Mouse (Mus musculus) megakaryocyte-erythroid progenitor cell, adult 5-6 weeks (primary cell): Measurements from ENCODE around the gene Ldhd. TPM values are rescaled to one million over a fixed set of nuclear protein-coding genes. Genes with fewer than 3 reads are reported as not detected.

ENCODE experiments used
- total RNA-seq, 2 experiments: library from RNA; stranded (forward) in 1 of 2; stranded (reverse) in 1 of 2; fragments of 200-1000, 215-1000 nt in 1 of 2; fragments of >200 nt in 1 of 2; fragmentation: Nextera tagmentation in 1 of 2; gene quantifications; 2 replicates each; pipeline ENCODE4 v1.2.3; 2014 to 2017

The Ldhd gene
- total RNA-seq, 2 experiments from 2014 or later, result 0.09 to 1.1 TPM

Other genes with a start within 250 kb of the Ldhd start
- not detected in 2 replicates for gene Fa2h, start 236.6 kb downstream of the Ldhd start, total RNA-seq (2014; fragmentation: Nextera tagmentation)
- gene Fa2h, start 236.6 kb downstream of the Ldhd start, total RNA-seq (2017), result not detected in 2 replicates
- gene Wdr59, start 108.3 kb downstream of the Ldhd start, total RNA-seq (2014; fragmentation: Nextera tagmentation), result 14.4 and 16.0 TPM in 2 replicates
- 11.9 and 14.1 TPM in 2 replicates for gene Wdr59, start 108.3 kb downstream of the Ldhd start, total RNA-seq (2017)
- 54.1 and 55.3 TPM in 2 replicates for gene Znrf1, start 94.3 kb downstream of the Ldhd start, total RNA-seq (2014; fragmentation: Nextera tagmentation)
- gene Znrf1, start 94.3 kb downstream of the Ldhd start, total RNA-seq (2017), result 21.4 and 25.9 TPM in 2 replicates
- 13.5 and 13.9 TPM in 2 replicates for gene Zfp1, start 13.0 kb upstream of the Ldhd start, total RNA-seq (2014; fragmentation: Nextera tagmentation)
- 3.6 and 11.5 TPM in 2 replicates for gene Zfp1, start 13.0 kb upstream of the Ldhd start, total RNA-seq (2017)
- gene Ctrb1, start 60.6 kb upstream of the Ldhd start, total RNA-seq (2014; fragmentation: Nextera tagmentation), result not detected in 2 replicates
- not detected in 2 replicates for gene Ctrb1, start 60.6 kb upstream of the Ldhd start, total RNA-seq (2017)
- 0.17 TPM in 1 of 2 replicates, not detected in the other for gene Bcar1, start 113.4 kb upstream of the Ldhd start, total RNA-seq (2014; fragmentation: Nextera tagmentation)
- gene Bcar1, start 113.4 kb upstream of the Ldhd start, total RNA-seq (2017), result not detected in 2 replicates
- 159 and 214 TPM in 2 replicates for gene Cfdp1, start 223.9 kb upstream of the Ldhd start, total RNA-seq (2014; fragmentation: Nextera tagmentation)
- gene Cfdp1, start 223.9 kb upstream of the Ldhd start, total RNA-seq (2017), result 339 and 404 TPM in 2 replicates
- 4.4 and 5.0 TPM in 2 replicates for gene Tmem170, start 246.4 kb upstream of the Ldhd start, total RNA-seq (2014; fragmentation: Nextera tagmentation)
- gene Tmem170, start 246.4 kb upstream of the Ldhd start, total RNA-seq (2017), result 3.7 and 4.3 TPM in 2 replicates